Mouse (Mus musculus): Measurements from ENCODE around the gene Hdac9.

Gene Hdac9

GRCm38 (mm10) chr12:34916995-34917394, at the start of gene Hdac9:
TSS of gene Hdac9 (minus strand) at chr12:34917095.
- no peak for DNase-seq (ENCODE audit: inconsistent ontology term)

- DNase-seq (ENCODE audit: inconsistent ontology term), result no peak
Observed at GRCm38 (mm10) chr12:34949066-34949706, 32.3 kb upstream of the Hdac9 start.

GRCm38 (mm10) chr12:34937918-34938317, 21.0 kb upstream of the Hdac9 start:
- DNase-seq (ENCODE audit: inconsistent ontology term), result no peak

- DNase-seq (ENCODE audit: inconsistent ontology term), result no peak
Observed at GRCm38 (mm10) chr12:34908008-34908407, 8.9 kb downstream of the Hdac9 start.

- DNase-seq (ENCODE audit: inconsistent ontology term), result peak; percentile 4
Observed at GRCm38 (mm10) chr12:34907506-34907850, 9.4 kb downstream of the Hdac9 start.

- DNase-seq (ENCODE audit: inconsistent ontology term), result peak; percentile 42
Observed at GRCm38 (mm10) chr12:34906704-34907505, 10.0 kb downstream of the Hdac9 start.

- no peak for DNase-seq (ENCODE audit: inconsistent ontology term)
Observed at GRCm38 (mm10) chr12:34906376-34906703, 10.6 kb downstream of the Hdac9 start.

GRCm38 (mm10) chr12:34900241-34900640, 16.7 kb downstream of the Hdac9 start:
- no peak for DNase-seq (ENCODE audit: inconsistent ontology term)

GRCm38 (mm10) chr12:34894867-34895266, 22.0 kb downstream of the Hdac9 start:
- DNase-seq (ENCODE audit: inconsistent ontology term), result no peak

- no peak for DNase-seq (ENCODE audit: inconsistent ontology term)
Observed at GRCm38 (mm10) chr12:34888694-34889093, 28.2 kb downstream of the Hdac9 start.

GRCm38 (mm10) chr12:34874926-34875325, 42.0 kb downstream of the Hdac9 start:
- DNase-seq (ENCODE audit: inconsistent ontology term), result peak; percentile 53

- DNase-seq (ENCODE audit: inconsistent ontology term), result no peak
Observed at GRCm38 (mm10) chr12:34871028-34871427, 45.9 kb downstream of the Hdac9 start.

- DNase-seq (ENCODE audit: inconsistent ontology term), result no peak
Observed at GRCm38 (mm10) chr12:34841196-34841595, 75.7 kb downstream of the Hdac9 start.

- no peak for DNase-seq (ENCODE audit: inconsistent ontology term)
Observed at GRCm38 (mm10) chr12:34837318-34837717, 79.6 kb downstream of the Hdac9 start.

- DNase-seq (ENCODE audit: inconsistent ontology term), result no peak
Observed at GRCm38 (mm10) chr12:34836864-34837263, 80.0 kb downstream of the Hdac9 start.

- DNase-seq (ENCODE audit: inconsistent ontology term), result no peak
Observed at GRCm38 (mm10) chr12:34836085-34836484, 80.8 kb downstream of the Hdac9 start.

- DNase-seq (ENCODE audit: inconsistent ontology term), result no peak
Observed at GRCm38 (mm10) chr12:34835493-34835892, 81.4 kb downstream of the Hdac9 start.

GRCm38 (mm10) chr12:34828684-34829083, 88.2 kb downstream of the Hdac9 start:
- no peak for DNase-seq (ENCODE audit: inconsistent ontology term)

- no peak for DNase-seq (ENCODE audit: inconsistent ontology term)
Observed at GRCm38 (mm10) chr12:34826931-34827330, 90.0 kb downstream of the Hdac9 start.

GRCm38 (mm10) chr12:34820229-34820628, 96.7 kb downstream of the Hdac9 start:
- DNase-seq (ENCODE audit: inconsistent ontology term), result no peak

GRCm38 (mm10) chr12:34811673-34812613, 105.0 kb downstream of the Hdac9 start:
- no peak for DNase-seq (ENCODE audit: inconsistent ontology term)

- no peak for DNase-seq (ENCODE audit: inconsistent ontology term)
Observed at GRCm38 (mm10) chr12:34810221-34810620, 106.7 kb downstream of the Hdac9 start.
